Mouse (Mus musculus) forebrain, embryonic 15.5 days (tissue): ENCODE measurements at regions not wholly inside any gene's neighbourhood (a gene's known extent, or its start where the extent isn't known, plus 50 kb on each side); places are given as distances from the start of the nearest gene placed in this dataset.

Experiments
- ATAC-seq: fragments of 200-750 bp; cut with Nextera tagmentation; replicated peaks from 2 replicates; pipeline ENCODE4 v1.8.0; 2017; ENCODE audit warnings: mild to moderate bottlenecking, moderate TSS enrichment, moderate library complexity
- H3K27ac ChIP-seq: fragments of 300-500 bp; sonication (generic); replicated peaks from 2 replicates; pipeline ENCODE4 v1.5.1; 2015; ENCODE audit warnings: mild to moderate bottlenecking, inconsistent platforms
- H3K27me3 ChIP-seq: fragments of 300-500 bp; sonication (generic); 2 replicates; pipeline ENCODE4 v1.6.1; 2015; ENCODE audit warnings: inconsistent platforms
- H3K36me3 ChIP-seq: fragments of 300-500 bp; sonication (generic); 2 replicates; pipeline ENCODE4 v1.6.1; 2015; ENCODE audit warnings: mild to moderate bottlenecking, inconsistent platforms
- H3K4me1 ChIP-seq: fragments of 300-500 bp; sonication (generic); 2 replicates; pipeline ENCODE4 v1.6.1; 2015; ENCODE audit warnings: inconsistent platforms
- H3K4me2 ChIP-seq: fragments of 300-500 bp; sonication (generic); replicated peaks from 2 replicates; pipeline ENCODE4 v1.6.1; 2015; ENCODE audit warnings: mild to moderate bottlenecking, inconsistent platforms
- H3K4me3 ChIP-seq: fragments of 300-500 bp; sonication (generic); 2 replicates; pipeline ENCODE4 v1.5.1; 2015; ENCODE audit warnings: mild to moderate bottlenecking, inconsistent platforms
- H3K9ac ChIP-seq: fragments of 300-500 bp; sonication (generic); replicated peaks from 2 replicates; pipeline ENCODE4 v1.6.1; 2015; ENCODE audit warnings: mild to moderate bottlenecking, inconsistent platforms
- H3K9me3 ChIP-seq: fragments of 300-500 bp; sonication (generic); 2 replicates; pipeline ENCODE4 v1.6.1; 2016; ENCODE audit warnings: inconsistent platforms
- WGBS: fragments of 180-500 bp; shearing (Covaris S2); methylation state at CpG from one replicate; pipeline ENCODE4 v1.1.7; 2015; ENCODE audit warnings: mixed read lengths; 5-methylcytosine and 5-hydroxymethylcytosine counted together

DNA sequence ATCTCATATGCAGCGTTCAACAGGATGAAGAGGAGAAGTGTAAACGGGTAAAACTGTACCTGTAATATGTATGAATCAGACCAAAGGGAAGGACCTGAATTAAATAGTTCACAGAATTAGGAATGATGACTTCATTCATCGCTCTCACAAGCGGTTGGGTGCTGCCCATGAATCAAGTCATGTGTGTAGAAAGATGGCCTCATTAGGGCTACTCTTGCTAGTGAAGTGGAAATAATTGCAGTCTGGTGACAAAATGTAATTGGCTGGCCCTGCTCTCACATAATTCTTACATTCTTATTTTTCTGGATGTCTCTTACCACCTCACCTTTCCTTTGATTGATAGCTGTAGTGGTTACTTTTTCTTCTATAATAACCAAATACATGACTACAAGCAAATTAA is 80.1 kb upstream of the Fat1 start:
- WGBS = 71% methylated on average over 4 of the region's 4 CpGs

GRCm38 (mm10) chr8:44867202-44867601 is 68.0 kb upstream of the Fat1 start:
- no peaks in the 10 kb centered on the region for H3K4me1 ChIP-seq
- no peak overlapping the region for H3K27ac ChIP-seq
- H3K36me3 ChIP-seq = no peaks in the 10 kb centered on the region
- no peak overlapping the region for H3K9ac ChIP-seq
- no peak overlapping the region for H3K4me3 ChIP-seq
- no peak for ATAC-seq
- no peak overlapping the region for H3K4me2 ChIP-seq
- H3K27me3 ChIP-seq = no peaks in the 10 kb centered on the region
- no peaks in the 10 kb centered on the region for H3K9me3 ChIP-seq
- 83% methylated on average over 6 of the region's 6 CpGs for WGBS

More for the DNA sequence above, 80.1 kb upstream of the Fat1 start:
- Histone ChIP-seq H3K27me3 (no peaks in the 10 kb centered on the region), H3K4me3 (no peak overlapping the region), H3K9ac (no peak overlapping the region), H3K36me3 (no peaks in the 10 kb centered on the region), H3K27ac (no peak overlapping the region), H3K4me2 (no peak overlapping the region), H3K9me3 (no peaks in the 10 kb centered on the region), H3K4me1 (no peaks in the 10 kb centered on the region)
- ATAC-seq = no peak

DNA sequence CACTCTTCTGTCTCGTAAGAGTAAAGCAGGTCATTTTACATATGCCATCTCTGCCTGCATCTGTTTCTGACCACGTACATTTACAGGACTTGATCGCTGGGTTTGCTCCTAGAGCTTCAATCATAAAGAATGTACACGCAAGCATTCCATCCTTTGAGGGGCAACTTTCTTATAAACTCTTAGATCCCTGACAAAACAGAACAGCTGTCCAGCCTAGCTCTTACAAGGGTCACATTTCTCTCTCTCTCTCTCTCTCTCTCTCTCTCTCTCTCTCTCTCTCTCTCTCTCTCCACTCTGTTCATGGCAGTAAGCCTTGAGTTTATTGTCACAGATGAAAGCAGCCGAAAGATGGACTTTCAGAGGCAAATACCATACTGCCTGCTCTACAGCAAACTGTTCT is 67.6 kb upstream of the Fat1 start:
- WGBS = 89% methylated on average over 5 of the region's 5 CpGs
- H3K9me3 ChIP-seq = no peaks in the 10 kb centered on the region
- H3K4me1 ChIP-seq = no peaks in the 10 kb centered on the region
- ATAC-seq = no peak
- no peak overlapping the region for H3K27ac ChIP-seq
- no peaks in the 10 kb centered on the region for H3K27me3 ChIP-seq
- no peak overlapping the region for H3K4me3 ChIP-seq
- no peak overlapping the region for H3K4me2 ChIP-seq
- no peaks in the 10 kb centered on the region for H3K36me3 ChIP-seq
- H3K9ac ChIP-seq = no peak overlapping the region

- Histone ChIP-seq H3K9me3 (no peaks in the 10 kb centered on the region), H3K9ac (no peak overlapping the region), H3K4me2 (no peak overlapping the region), H3K4me3 (no peak overlapping the region), H3K4me1 (no peaks in the 10 kb centered on the region), H3K27ac (no peak overlapping the region), H3K36me3 (no peaks in the 10 kb centered on the region), H3K27me3 (no peaks in the 10 kb centered on the region)
- WGBS = 82% methylated on average over 5 of the region's 5 CpGs
- ATAC-seq = no peak
Observed at GRCm38 (mm10) chr8:44877066-44877465, 58.2 kb upstream of the Fat1 start.

- no peaks in the 10 kb centered on the region for H3K36me3 ChIP-seq
- H3K4me1 ChIP-seq = no peaks in the 10 kb centered on the region
- 61% methylated on average over 3 of the region's 3 CpGs for WGBS
- H3K9me3 ChIP-seq = no peaks in the 10 kb centered on the region
- H3K27me3 ChIP-seq = no peaks in the 10 kb centered on the region
- H3K4me3 ChIP-seq = no peak overlapping the region
- no peak overlapping the region for H3K9ac ChIP-seq
- H3K27ac ChIP-seq = no peak overlapping the region
- no peak for ATAC-seq
- no peak overlapping the region for H3K4me2 ChIP-seq
Observed at GRCm38 (mm10) chr8:44878208-44878607, 57.0 kb upstream of the Fat1 start.

- H3K27me3 ChIP-seq = no peaks in the 10 kb centered on the region
- no peak overlapping the region for H3K9ac ChIP-seq
- WGBS = 88% methylated on average over 4 of the region's 4 CpGs
- H3K4me3 ChIP-seq = no peak overlapping the region
- no peaks in the 10 kb centered on the region for H3K9me3 ChIP-seq
- H3K27ac ChIP-seq = no peak overlapping the region
- no peak for ATAC-seq
- H3K4me2 ChIP-seq = no peak overlapping the region
- H3K36me3 ChIP-seq = no peaks in the 10 kb centered on the region
- no peaks in the 10 kb centered on the region for H3K4me1 ChIP-seq
Observed at GRCm38 (mm10) chr8:44879186-44879585, 56.1 kb upstream of the Fat1 start.

GRCm38 (mm10) chr8:44884399-44885006 is 50.7 kb upstream of the Fat1 start:
- no peaks in the 10 kb centered on the region for H3K27me3 ChIP-seq
- H3K4me2 ChIP-seq = no peak overlapping the region
- H3K9me3 ChIP-seq = no peaks in the 10 kb centered on the region
- no peak overlapping the region for H3K27ac ChIP-seq
- no peak overlapping the region for H3K9ac ChIP-seq
- WGBS = 54% methylated on average over 8 of the region's 8 CpGs
- ATAC-seq = no peak
- no peaks in the 10 kb centered on the region for H3K36me3 ChIP-seq
- no peak overlapping the region for H3K4me3 ChIP-seq
- no peaks in the 10 kb centered on the region for H3K4me1 ChIP-seq
